Mouse (Mus musculus) CH12.LX (cell line): ENCODE data around the gene Cpeb3. TPM values are rescaled to one million over a fixed set of nuclear protein-coding genes. Genes with fewer than 3 reads are reported as not detected.

ENCODE experiments used
- DNase-seq: peaks from one replicate; pipeline ENCODE4 v3.0.0-alpha.2; 2013; ENCODE audit errors: extremely low read depth
- H3K27ac ChIP-seq: 2 replicates; pipeline ENCODE4 v1.5.1; 2012; ENCODE audit warnings: low read depth, mild to moderate bottlenecking, control low read depth, moderate library complexity; ENCODE audit not compliant: insufficient read depth
- H3K27me3 ChIP-seq: replicated peaks from 2 replicates; pipeline ENCODE3; 2012; ENCODE audit warnings: inconsistent platforms
- H3K36me3 ChIP-seq, 2 experiments: replicated peaks in 1 of 2; 2 replicates each; pipeline versions ENCODE3 to v1.6.1; 2012; ENCODE audit warnings: inconsistent platforms in 1 of 2, low read length in 1 of 2, mild to moderate bottlenecking in 1 of 2, mixed read lengths in 1 of 2, moderate library complexity in 1 of 2; ENCODE audit not compliant: control insufficient read depth in 1 of 2, insufficient read depth in 1 of 2
- H3K4me1 ChIP-seq, 2 experiments: 2 replicates each; pipeline ENCODE4 v1.6.1; 2012; ENCODE audit warnings: inconsistent platforms in 1 of 2, moderate library complexity in 1 of 2; ENCODE audit not compliant: insufficient read depth in 2 of 2, control insufficient read depth in 1 of 2
- H3K4me2 ChIP-seq: 2 replicates; pipeline ENCODE4 v1.6.1; 2012; ENCODE audit warnings: low read depth, mild to moderate bottlenecking, control low read depth; ENCODE audit not compliant: poor library complexity, insufficient read depth, severe bottlenecking
- H3K4me3 ChIP-seq, 3 experiments: fragments of 150-350 bp in 1 of 3; sonication (generic) in 1 of 3; replicated peaks in 1 of 3; 2 replicates each; pipeline versions ENCODE3 to v1.5.1; 2011 to 2012; ENCODE audit warnings: low read depth in 2 of 3, low read length in 2 of 3, mild to moderate bottlenecking in 2 of 3, moderate library complexity in 2 of 3, control low read depth in 1 of 3, improper control_type of control experiment in 1 of 3, inconsistent platforms in 1 of 3, mixed read lengths in 1 of 3; ENCODE audit not compliant: poor library complexity in 1 of 3
- H3K79me2 ChIP-seq: replicated peaks from 2 replicates; pipeline ENCODE4 v1.6.1; 2012; ENCODE audit warnings: mild to moderate bottlenecking, moderate library complexity; ENCODE audit not compliant: control insufficient read depth, poor library complexity, insufficient read depth, severe bottlenecking; ENCODE audit errors: extremely low read depth
- H3K9ac ChIP-seq: 2 replicates; pipeline ENCODE4 v1.6.1; 2012; ENCODE audit warnings: low read depth, mild to moderate bottlenecking, control low read depth, moderate library complexity; ENCODE audit not compliant: insufficient read depth
- H3K9me3 ChIP-seq: replicated peaks from 2 replicates; pipeline ENCODE3; 2012; ENCODE audit warnings: low read length, inconsistent platforms, mixed read lengths
- BHLHE40 ChIP-seq: IDR thresholded peaks from 2 replicates; pipeline ENCODE4 v1.6.1; 2011; ENCODE audit warnings: mild to moderate bottlenecking, low read depth, low read length, improper control_type of control experiment
- ETS1 ChIP-seq: conservative IDR thresholded peaks from 2 replicates; pipeline ENCODE4 v1.6.1; 2012; ENCODE audit warnings: low read depth, mild to moderate bottlenecking, inconsistent platforms, low read length, improper control_type of control experiment, moderate library complexity
- IRF4 ChIP-seq: IDR thresholded peaks from 2 replicates; pipeline ENCODE4 v1.6.1; 2014; ENCODE audit warnings: low read depth, mild to moderate bottlenecking, inconsistent platforms, low read length, improper control_type of control experiment
- KAT2A ChIP-seq: IDR thresholded peaks from 2 replicates; pipeline ENCODE4 v1.6.1; 2012; ENCODE audit warnings: low read length, improper control_type of control experiment, inconsistent platforms; ENCODE audit not compliant: insufficient replicate concordance
- MAZ ChIP-seq: IDR thresholded peaks from 2 replicates; pipeline ENCODE4 v1.6.1; 2012; ENCODE audit warnings: low read depth, mild to moderate bottlenecking, inconsistent platforms, low read length, improper control_type of control experiment, moderate library complexity
- MEF2A ChIP-seq: IDR thresholded peaks from 2 replicates; pipeline ENCODE4 v1.6.1; 2014; ENCODE audit warnings: low read depth, mild to moderate bottlenecking, inconsistent platforms, low read length, improper control_type of control experiment, borderline replicate concordance
- PAX5 ChIP-seq: IDR thresholded peaks from 2 replicates; pipeline ENCODE4 v1.6.1; 2012; ENCODE audit warnings: low read length, inconsistent platforms, mixed read lengths
- RCOR1 ChIP-seq: conservative IDR thresholded peaks from 2 replicates; pipeline ENCODE4 v1.6.1; 2012; ENCODE audit warnings: low read depth, mild to moderate bottlenecking, inconsistent platforms, low read length, improper control_type of control experiment
- SIN3A ChIP-seq: IDR thresholded peaks from 2 replicates; pipeline ENCODE4 v1.6.1; 2012; ENCODE audit warnings: low read length, improper control_type of control experiment, inconsistent platforms
- SMC3 ChIP-seq: IDR thresholded peaks from 2 replicates; pipeline ENCODE4 v1.6.1; 2011; ENCODE audit warnings: low read depth, low read length, improper control_type of control experiment
- TBP ChIP-seq: conservative IDR thresholded peaks from 2 replicates; pipeline ENCODE4 v1.6.1; 2011; ENCODE audit warnings: low read depth, low read length, improper control_type of control experiment
- UBTF ChIP-seq: IDR thresholded peaks from 2 replicates; pipeline ENCODE4 v1.6.1; 2012; ENCODE audit warnings: low read depth, mild to moderate bottlenecking, inconsistent platforms, low read length, improper control_type of control experiment, moderate library complexity
- USF1 ChIP-seq: IDR thresholded peaks from 2 replicates; pipeline ENCODE4 v1.6.1; 2014; ENCODE audit warnings: low read depth, mild to moderate bottlenecking, inconsistent platforms, low read length, improper control_type of control experiment
- USF2 ChIP-seq: conservative IDR thresholded peaks from 2 replicates; pipeline ENCODE4 v1.6.1; 2011; ENCODE audit warnings: low read depth, low read length, improper control_type of control experiment
- ZC3H11A ChIP-seq: IDR thresholded peaks from 2 replicates; pipeline ENCODE4 v1.6.1; 2012; ENCODE audit warnings: low read depth, mild to moderate bottlenecking, inconsistent platforms, low read length, improper control_type of control experiment
- ZMIZ1 ChIP-seq: IDR thresholded peaks from 2 replicates; pipeline ENCODE4 v1.6.1; 2012; ENCODE audit warnings: low read depth, mild to moderate bottlenecking, inconsistent platforms, low read length, improper control_type of control experiment
- ZNF384 ChIP-seq: IDR thresholded peaks from 2 replicates; pipeline ENCODE4 v1.6.1; 2012; ENCODE audit warnings: low read depth, low read length, improper control_type of control experiment, inconsistent platforms
- dilution Hi-C: fragments of 300-500 bp; cut with MboI; formaldehyde crosslinking; loops from 2 replicates; pipeline ENCODE4 v1.14.3; 2020; ENCODE audit warnings: low sequenced_read_pairs; ENCODE audit not compliant: extremely low pct_unique_long_range_greater_than_20kb, extremely low pct_ligation_motif_present
- in situ Hi-C: fragments of 300-500 bp; cut with MboI; formaldehyde crosslinking; loops from 3 replicates; pipeline ENCODE4 v1.14.3; 2019; ENCODE audit warnings: low sequenced_read_pairs, low pct_ligation_motif_present, low pct_unique_long_range_greater_than_20kb, mixed read lengths
- polyA plus RNA-seq: library from polyadenylated mRNA; unstranded; fragments of >175 nt; gene quantifications from 2 replicates; pipeline ENCODE4 v1.2.1, GENCODE M21; 2012; ENCODE audit warnings: low read depth; ENCODE audit not compliant: insufficient read length
- total RNA-seq, 2 experiments: library from RNA; depleted of rRNA; stranded (reverse); fragments of 300-350 nt in 1 of 2; fragments of >200 nt in 1 of 2; gene quantifications; 2 replicates each; pipeline ENCODE4 v1.2.3; 2012 to 2014

Gene Cpeb3
- total and polyA plus RNA-seq, 3 experiments: 1.5 to 3.1 (median 1.5) TPM

DNA sequence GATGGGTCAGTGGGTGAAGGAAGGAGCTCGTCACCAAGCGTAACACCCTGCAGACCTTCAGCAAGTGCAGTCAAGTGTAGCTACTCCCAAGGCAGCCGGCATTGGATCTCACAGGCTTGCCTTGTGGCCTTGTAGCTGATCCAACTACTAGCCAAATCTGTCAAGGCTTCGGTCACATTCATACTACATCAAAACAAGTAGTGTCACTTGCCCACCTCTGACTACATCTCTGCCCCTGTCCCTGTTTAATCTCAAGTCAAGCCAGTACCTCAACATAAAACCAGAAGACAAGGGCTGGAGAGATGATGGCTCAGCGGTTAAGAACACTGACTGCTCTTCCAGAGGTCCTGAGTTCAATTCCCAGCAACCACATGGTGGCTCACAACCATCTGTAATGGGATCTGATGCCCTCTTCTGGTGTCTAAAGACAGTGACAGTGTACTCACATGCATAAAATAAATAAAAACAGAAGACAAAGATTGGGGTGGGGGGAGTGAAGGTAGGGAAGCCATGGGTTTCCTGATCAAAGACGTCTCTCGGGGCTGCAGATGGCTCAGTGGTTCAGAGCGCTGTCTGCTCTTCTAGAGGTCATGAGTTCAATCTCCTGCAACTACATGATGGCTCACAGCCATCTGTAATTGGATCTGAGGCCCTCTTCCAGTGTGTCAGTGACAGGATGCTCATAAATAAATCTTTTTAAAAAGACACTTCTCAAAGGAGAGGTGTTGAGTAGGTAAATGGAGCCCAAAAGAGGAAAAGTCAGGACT lies 194.0 kb downstream of the Cpeb3 start:
- dilution Hi-C loops (no loop called here), in situ Hi-C loops (no loop called here)
- no peaks in the 10 kb centered on the region for H3K79me2 ChIP-seq
- peaks cover 38 to 51% of the 10 kb centered on the region in 2 experiments for H3K36me3 ChIP-seq
- no peak overlapping the region for H3K4me2 ChIP-seq
- no peaks in the 10 kb centered on the region for H3K4me1 ChIP-seq
- H3K4me3 ChIP-seq: no peak overlapping the region
- no peaks in the 10 kb centered on the region for H3K27me3 ChIP-seq
- no peak for TF ChIP-seq SMC3
- no peak for TF ChIP-seq KAT2A
- no peak for TF ChIP-seq SIN3A
- no peak for TF ChIP-seq UBTF
- no peak for TF ChIP-seq ZNF384
- TF ChIP-seq IRF4: no peak
- no peak for TF ChIP-seq MEF2A
- TF ChIP-seq USF2: no peak
- TF ChIP-seq MAZ: no peak
- TF ChIP-seq BHLHE40: no peak
- no peak for TF ChIP-seq TBP
- no peak for TF ChIP-seq ETS1
- no peak for TF ChIP-seq RCOR1
- TF ChIP-seq USF1: no peak
- TF ChIP-seq ZC3H11A: no peak
- no peak for TF ChIP-seq ZMIZ1
- TF ChIP-seq PAX5: no peak
- H3K27ac ChIP-seq: no peak overlapping the region
- DNase-seq: no peak
- H3K9me3 ChIP-seq: peaks cover 6% of the 10 kb centered on the region
- H3K9ac ChIP-seq: no peak overlapping the region

DNA sequence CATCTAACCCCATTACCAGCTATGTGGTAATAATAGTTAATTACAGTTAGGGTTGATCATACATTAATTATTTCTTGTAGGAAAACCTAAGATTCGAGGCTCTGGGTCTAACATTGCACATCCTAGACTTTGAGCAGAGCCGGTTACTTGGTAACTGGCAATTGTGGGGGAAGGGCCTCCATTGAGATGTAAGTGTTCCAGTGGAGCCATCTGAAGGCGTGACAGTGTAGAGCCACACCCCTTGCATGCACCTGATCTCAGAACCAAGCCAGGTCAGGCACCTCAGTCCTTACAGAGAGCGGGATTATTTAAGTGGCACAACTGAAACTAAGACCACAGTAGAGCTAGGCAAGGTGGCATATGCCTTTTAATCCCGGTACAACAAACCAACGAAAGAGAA lies 194.9 kb downstream of the Cpeb3 start:
- Histone ChIP-seq H3K79me2 (no peaks in the 10 kb centered on the region), H3K4me1 (no peaks in the 10 kb centered on the region), H3K4me2 (no peak overlapping the region), H3K4me3 (no peak overlapping the region), H3K27ac (no peak overlapping the region), H3K27me3 (no peaks in the 10 kb centered on the region), H3K9ac (no peak overlapping the region), H3K36me3 (peaks cover 44 to 60% of the 10 kb centered on the region in 2 experiments)
- no peak for DNase-seq
- dilution Hi-C loops: no loop called here
- TF ChIP-seq KAT2A: no peak
- TF ChIP-seq, all 38 proteins: peak for 0
- peaks cover 6% of the 10 kb centered on the region for H3K9me3 ChIP-seq
- in situ Hi-C loops: no loop called here
